Mouse (Mus musculus) left cerebral cortex, postnatal 14 days (tissue): Measurements from ENCODE around the gene Msi1. TPM values are rescaled to one million over a fixed set of nuclear protein-coding genes. Genes with fewer than 3 reads are reported as not detected.

Experiments
- DNase-seq, 2 experiments: peaks; one replicate each; pipeline ENCODE4 v3.0.0; 2021 to 2022; ENCODE audit warnings: low spot score in 2 of 2, mixed read lengths in 1 of 2
- intact Hi-C: fragments of 180-260 bp; cut with DNase I; formaldehyde crosslinking; loops from one replicate; pipeline ENCODE4 v1.15.1; 2025
- long read RNA-seq, 2 experiments: library from polyadenylated mRNA; stranded (forward); transcript quantifications; one replicate each; pipeline ENCODE4 v2.0.0; 2021
- total RNA-seq, 2 experiments: library from RNA; stranded (reverse); gene quantifications; 2 replicates each; pipeline ENCODE4 v1.2.3; 2021

Gene Msi1
- total RNA-seq: 10 to 100 TPM; 45.4 to 54.0 TPM
- long read RNA-seq, experiment 1, partial matches to known transcripts: 1 of 5 reads
- long read RNA-seq, experiment 1, other reads (novel, unspliced or antisense): 4 of 5 reads
- long read RNA-seq, experiment 2, partial matches to known transcripts: 1 of 4 reads
- long read RNA-seq, experiment 2, other reads (novel, unspliced or antisense): 3 of 4 reads

GRCm38 (mm10) chr5:115429359-115430186 is at the start of gene Msi1:
Msi1 (plus strand) TSS chr5:115429599.
- intact Hi-C loops: no loop called here
- no peak for DNase-seq

GRCm38 (mm10) chr5:115391935-115392334 is 37.5 kb upstream of the Msi1 start:
- intact Hi-C loops: no loop called here
- no peak for DNase-seq

- DNase-seq: no peak
- intact Hi-C loops: no loop called here
These were observed 36.4 kb upstream of the Msi1 start for GRCm38 (mm10) chr5:115392969-115393368.

GRCm38 (mm10) chr5:115394223-115394622 is 35.2 kb upstream of the Msi1 start:
- no peak for DNase-seq
- intact Hi-C loops: no loop called here

GRCm38 (mm10) chr5:115394836-115395235 is 34.6 kb upstream of the Msi1 start:
- no peak for DNase-seq
- intact Hi-C loops: no loop called here

- DNase-seq: no peak
- intact Hi-C loops: no loop called here
These were observed 32.7 kb upstream of the Msi1 start for GRCm38 (mm10) chr5:115396654-115397053.

- DNase-seq: peak; percentile 51
- intact Hi-C loops: no loop called here
These were observed 31.3 kb upstream of the Msi1 start for GRCm38 (mm10) chr5:115397839-115398780.

GRCm38 (mm10) chr5:115402063-115402462 is 27.3 kb upstream of the Msi1 start:
- intact Hi-C loops: no loop called here
- no peak for DNase-seq

- intact Hi-C loops: no loop called here
- no peak for DNase-seq
These were observed 25.8 kb upstream of the Msi1 start for GRCm38 (mm10) chr5:115403436-115404140.

GRCm38 (mm10) chr5:115404241-115404794 is 25.1 kb upstream of the Msi1 start:
- intact Hi-C loops: no loop called here
- peak; percentile 28 to 53 for DNase-seq

- intact Hi-C loops: no loop called here
- no peak for DNase-seq
These were observed 24.2 kb upstream of the Msi1 start for GRCm38 (mm10) chr5:115405205-115405604.

GRCm38 (mm10) chr5:115408110-115408509 is 21.3 kb upstream of the Msi1 start:
- intact Hi-C loops: no loop called here
- DNase-seq: no peak

- no peak for DNase-seq
- intact Hi-C loops: no loop called here
These were observed 14.0 kb upstream of the Msi1 start for GRCm38 (mm10) chr5:115415111-115416085.

GRCm38 (mm10) chr5:115428831-115429358 is 504 bp upstream of the Msi1 start:
- intact Hi-C loops: no loop called here
- no peak for DNase-seq

GRCm38 (mm10) chr5:115430187-115430960 is 975 bp downstream of the Msi1 start:
- no peak for DNase-seq
- intact Hi-C loops: no loop called here

- peak in 1 of 2 experiments; percentile 34 for DNase-seq
These were observed 1.9 kb downstream of the Msi1 start for GRCm38 (mm10) chr5:115431061-115431897.

More at GRCm38 (mm10) chr5:115431061-115431897, 1.9 kb downstream of the Msi1 start:
- intact Hi-C loops: no loop called here
